Mouse (Mus musculus): ENCODE data around the gene Gpr37l1. TPM values are rescaled to one million over a fixed set of nuclear protein-coding genes. Genes with fewer than 3 reads are reported as not detected.
A peak's percentile ranks its signal among the peaks of the same experiment; 100 is the strongest.
"Not testable (repeated sequence)": the region's sequence is repeated elsewhere in the genome, so short reads cannot be mapped to it uniquely, and the experiment has no call there.

The Gpr37l1 gene
- polyA plus RNA-seq, 1 experiment from 2014 or later, result 1.3 TPM

GRCm38 (mm10) chr1:135125990-135126389 is 41.5 kb downstream of the Gpr37l1 start:
- no peaks in the 10 kb centered on the region for H3K36me3 ChIP-seq (ENCODE audit: control insufficient read depth, insufficient read depth, low read length)
- H3K9ac ChIP-seq (ENCODE audit: low read length), result no peak overlapping the region
- H3K27me3 ChIP-seq (ENCODE audit: control insufficient read depth, insufficient read depth, low read length), result no peaks in the 10 kb centered on the region
- H3K4me1 ChIP-seq (ENCODE audit: control insufficient read depth, insufficient read depth, low read length), result peaks cover 17% of the 10 kb centered on the region
- no peaks in the 10 kb centered on the region for H3K9me3 ChIP-seq (replicated peaks; ENCODE audit: control insufficient read depth, low read length)
- ATAC-seq (ENCODE audit: insufficient read depth, low FRiP score), result no peak
- 44% methylated on average over 8 of the region's 8 CpGs for WGBS
- H3K27ac ChIP-seq (ENCODE audit: low read length), result no peak overlapping the region
- no peak overlapping the region for H3K4me2 ChIP-seq (ENCODE audit: low read depth, low read length)
- no peak overlapping the region for H3K4me3 ChIP-seq (replicated peaks; ENCODE audit: low read length)

GRCm38 (mm10) chr1:135124573-135125363 is 42.7 kb downstream of the Gpr37l1 start:
- no peaks in the 10 kb centered on the region for H3K9me3 ChIP-seq (replicated peaks; ENCODE audit: control insufficient read depth, low read length)
- H3K4me2 ChIP-seq (ENCODE audit: low read depth, low read length), result no peak overlapping the region
- H3K4me1 ChIP-seq (ENCODE audit: control insufficient read depth, insufficient read depth, low read length), result peaks cover 16% of the 10 kb centered on the region
- 93% methylated on average over 8 of the region's 8 CpGs for WGBS
- no peaks in the 10 kb centered on the region for H3K27me3 ChIP-seq (ENCODE audit: control insufficient read depth, insufficient read depth, low read length)
- no peak overlapping the region for H3K27ac ChIP-seq (ENCODE audit: low read length)
- H3K4me3 ChIP-seq (replicated peaks; ENCODE audit: low read length), result no peak overlapping the region
- ATAC-seq (ENCODE audit: insufficient read depth, low FRiP score), result no peak
- no peaks in the 10 kb centered on the region for H3K36me3 ChIP-seq (ENCODE audit: control insufficient read depth, insufficient read depth, low read length)
- H3K9ac ChIP-seq (ENCODE audit: low read length), result no peak overlapping the region

GRCm38 (mm10) chr1:135112661-135113060 is 54.8 kb downstream of the Gpr37l1 start:
- Histone ChIP-seq H3K27me3 (ENCODE audit: control insufficient read depth, insufficient read depth, low read length) (no peaks in the 10 kb centered on the region), H3K9me3 (replicated peaks; ENCODE audit: control insufficient read depth, low read length) (no peaks in the 10 kb centered on the region), H3K4me3 (replicated peaks; ENCODE audit: low read length) (no peak overlapping the region), H3K4me2 (ENCODE audit: low read depth, low read length) (no peak overlapping the region), H3K4me1 (ENCODE audit: control insufficient read depth, insufficient read depth, low read length) (no peaks in the 10 kb centered on the region), H3K9ac (ENCODE audit: low read length) (no peak overlapping the region), H3K36me3 (ENCODE audit: control insufficient read depth, insufficient read depth, low read length) (no peaks in the 10 kb centered on the region), H3K27ac (ENCODE audit: low read length) (no peak overlapping the region)
- WGBS, result 6% methylated on average over 8 of the region's 8 CpGs
- ATAC-seq (ENCODE audit: insufficient read depth, low FRiP score), result peak; percentile 9; the same call in 1 of the 2 replicates

- WGBS, result 57% methylated on average over 4 of the region's 5 CpGs
- H3K36me3 ChIP-seq (ENCODE audit: control insufficient read depth, insufficient read depth, low read length), result not testable (repeated sequence)
These were observed 56.2 kb downstream of the Gpr37l1 start for GRCm38 (mm10) chr1:135111271-135111670.

More at GRCm38 (mm10) chr1:135111271-135111670, 56.2 kb downstream of the Gpr37l1 start:
- H3K27me3 ChIP-seq (ENCODE audit: control insufficient read depth, insufficient read depth, low read length); H3K4me2 ChIP-seq (ENCODE audit: low read depth, low read length); H3K9me3 ChIP-seq (replicated peaks; ENCODE audit: control insufficient read depth, low read length); H3K4me3 ChIP-seq (replicated peaks; ENCODE audit: low read length); H3K9ac ChIP-seq (ENCODE audit: low read length); H3K4me1 ChIP-seq (ENCODE audit: control insufficient read depth, insufficient read depth, low read length); ATAC-seq (ENCODE audit: insufficient read depth, low FRiP score); H3K27ac ChIP-seq (ENCODE audit: low read length): not testable (repeated sequence)

Other genes with a start within 250 kb of the Gpr37l1 start
- 24.5 and 28.9 TPM in 2 replicates for gene Ppp1r12b, start 211.7 kb downstream of the Gpr37l1 start, polyA plus RNA-seq (2015; fragmentation: Nextera tagmentation; extraction: Ambion mirVana)
- 27.8 and 33.2 TPM in 2 replicates for gene Ube2t, start 205.1 kb downstream of the Gpr37l1 start, polyA plus RNA-seq (2015; fragmentation: Nextera tagmentation; extraction: Ambion mirVana)
- gene Lgr6, start 62.4 kb downstream of the Gpr37l1 start, polyA plus RNA-seq (2015; fragmentation: Nextera tagmentation; extraction: Ambion mirVana), result 1.1 and 1.2 TPM in 2 replicates
- 1.6 and 2.8 TPM in 2 replicates for gene Ptpn7, start 35.0 kb downstream of the Gpr37l1 start, polyA plus RNA-seq (2015; fragmentation: Nextera tagmentation; extraction: Ambion mirVana)
- 35.3 and 37.6 TPM in 2 replicates for gene Arl8a, start 20.9 kb downstream of the Gpr37l1 start, polyA plus RNA-seq (2015; fragmentation: Nextera tagmentation; extraction: Ambion mirVana)
- gene Elf3, start 90.9 kb upstream of the Gpr37l1 start, polyA plus RNA-seq (2015; fragmentation: Nextera tagmentation; extraction: Ambion mirVana), result 161 and 211 TPM in 2 replicates
- gene Rnpep, start 116.4 kb upstream of the Gpr37l1 start, polyA plus RNA-seq (2015; fragmentation: Nextera tagmentation; extraction: Ambion mirVana), result 129 and 131 TPM in 2 replicates
- gene Timm17a, start 146.1 kb upstream of the Gpr37l1 start, polyA plus RNA-seq (2015; fragmentation: Nextera tagmentation; extraction: Ambion mirVana), result 194 and 219 TPM in 2 replicates
- 17.5 and 20.2 TPM in 2 replicates for gene Lmod1, start 157.1 kb upstream of the Gpr37l1 start, polyA plus RNA-seq (2015; fragmentation: Nextera tagmentation; extraction: Ambion mirVana)
- gene Shisa4, start 207.6 kb upstream of the Gpr37l1 start, polyA plus RNA-seq (2015; fragmentation: Nextera tagmentation; extraction: Ambion mirVana), result 37.2 and 38.8 TPM in 2 replicates